Mouse (Mus musculus) bone marrow, adult 2 months (tissue): ENCODE results near the gene Dnm1. TPM values are rescaled to one million over a fixed set of nuclear protein-coding genes. Genes with fewer than 3 reads are reported as not detected.

Experiments
- H3K27ac ChIP-seq: fragments of 200-500 bp; 2 replicates; pipeline ENCODE4 v1.5.1; 2012; ENCODE audit warnings: low read depth, mild to moderate bottlenecking, control low read depth, inconsistent platforms, low read length; ENCODE audit not compliant: control insufficient read depth, poor library complexity, insufficient read depth
- H3K4me1 ChIP-seq: fragments of 200-500 bp; 2 replicates; pipeline ENCODE4 v1.6.1; 2011; ENCODE audit warnings: low read length; ENCODE audit not compliant: control insufficient read depth, insufficient read depth
- H3K4me3 ChIP-seq: fragments of 200-500 bp; replicated peaks from 2 replicates; pipeline ENCODE3; 2011; ENCODE audit warnings: mild to moderate bottlenecking, low read depth, low read length, control low read depth; ENCODE audit not compliant: control insufficient read depth
- CTCF ChIP-seq: fragments of 200-500 bp; IDR thresholded peaks from 2 replicates; pipeline ENCODE4 v1.5.1; 2011; ENCODE audit warnings: low read length, control low read depth; ENCODE audit not compliant: control insufficient read depth, insufficient read depth
- POLR2A ChIP-seq: fragments of 200-500 bp; IDR thresholded peaks from 2 replicates; pipeline ENCODE4 v1.6.1; 2011; ENCODE audit warnings: low read depth, mild to moderate bottlenecking, control low read depth, low read length, borderline replicate concordance; ENCODE audit not compliant: control insufficient read depth
- WGBS: fragments of 180-500 bp; shearing (Covaris S2); methylation state at CpG from one replicate; pipeline ENCODE4 v1.1.7; 2018; 5-methylcytosine and 5-hydroxymethylcytosine counted together
- polyA plus RNA-seq: library from polyadenylated mRNA; stranded (reverse); fragments of >200 nt; gene quantifications from 2 replicates; pipeline ENCODE4 v1.2.4, GENCODE M21; 2011; ENCODE audit warnings: low replicate concordance; ENCODE audit not compliant: missing spikeins, insufficient read depth, insufficient read length

Dnm1 gene
- polyA plus RNA-seq, 1 experiment = 1.9 TPM

GRCm38 (mm10) chr2:32295285-32295684 is 57.9 kb downstream of the Dnm1 start:
- Histone ChIP-seq H3K4me3 (no peak overlapping the region), H3K4me1 (no peaks in the 10 kb centered on the region; the same call in 1 of the 2 replicates), H3K27ac (no peak overlapping the region)
- WGBS = 82% methylated on average over 3 of the region's 3 CpGs
- no peak for TF ChIP-seq CTCF
- TF ChIP-seq POLR2A = no peak

- TF ChIP-seq CTCF = no peak
- no peaks in the 10 kb centered on the region; the same call in 1 of the 2 replicates for H3K4me1 ChIP-seq
- 90% methylated on average over 8 of the region's 8 CpGs for WGBS
- no peak overlapping the region for H3K27ac ChIP-seq
- H3K4me3 ChIP-seq = no peak overlapping the region
Observed at GRCm38 (mm10) chr2:32294348-32294747, 58.8 kb downstream of the Dnm1 start.

GRCm38 (mm10) chr2:32289578-32289977 is 63.6 kb downstream of the Dnm1 start:
- Histone ChIP-seq H3K27ac (no peak overlapping the region), H3K4me1 (no peaks in the 10 kb centered on the region; the same call in 1 of the 2 replicates), H3K4me3 (no peak overlapping the region)
- no peak for TF ChIP-seq POLR2A
- no peak for TF ChIP-seq CTCF

GRCm38 (mm10) chr2:32288371-32288931 is 64.7 kb downstream of the Dnm1 start:
- Histone ChIP-seq H3K27ac (peak overlapping the region; percentile 78), H3K4me3 (peak overlapping the region; percentile 80), H3K4me1 (no peaks in the 10 kb centered on the region; the same call in 1 of the 2 replicates)
- no peak for TF ChIP-seq POLR2A
- no peak for TF ChIP-seq CTCF
- WGBS = 1% methylated on average over 29 of the region's 29 CpGs

- H3K27ac ChIP-seq = peak within 1 kb of the TSS; percentile 78
- WGBS = under 1% methylated on average over 41 of the region's 41 CpGs
- TF ChIP-seq CTCF (no peak), POLR2A (peak; percentile 95)
- H3K4me1 ChIP-seq = no peaks in the 10 kb centered on the region; the same call in 1 of the 2 replicates
- H3K4me3 ChIP-seq = peak within 1 kb of the TSS; percentile 82
Observed at GRCm38 (mm10) chr2:32287923-32288367, 65.2 kb downstream of the Dnm1 start, which contains the start of gene Swi5. Swi5 (minus strand) TSS chr2:32288075.

GRCm38 (mm10) chr2:32287334-32287840 is 65.8 kb downstream of the Dnm1 start, which contains the start of gene Golga2:
Golga2 (plus strand) TSS chr2:32287384.
- no peak for TF ChIP-seq CTCF
- 1% methylated on average over 23 of the region's 23 CpGs for WGBS
- H3K27ac ChIP-seq = peak within 1 kb of the TSS; percentile 78
- H3K4me1 ChIP-seq = no peaks in the 10 kb centered on the region; the same call in 1 of the 2 replicates
- H3K4me3 ChIP-seq = peak within 1 kb of the TSS; percentile 82

GRCm38 (mm10) chr2:32283986-32284385 is 69.2 kb downstream of the Dnm1 start:
- H3K4me3 ChIP-seq = no peak overlapping the region
- WGBS = 71% methylated on average over 3 of the region's 3 CpGs
- TF ChIP-seq CTCF (no peak), POLR2A (no peak)

GRCm38 (mm10) chr2:32282727-32283126 is 70.4 kb downstream of the Dnm1 start:
- peak; percentile 90 for TF ChIP-seq CTCF
- no peak for TF ChIP-seq POLR2A
- Histone ChIP-seq H3K4me1 (no peaks in the 10 kb centered on the region; the same call in 1 of the 2 replicates), H3K4me3 (no peak overlapping the region), H3K27ac (no peak overlapping the region)
- WGBS = 63% methylated on average over 1 of the region's 1 CpGs

More at GRCm38 (mm10) chr2:32283986-32284385, 69.2 kb downstream of the Dnm1 start:
- Histone ChIP-seq H3K4me1 (no peaks in the 10 kb centered on the region; the same call in 1 of the 2 replicates), H3K27ac (no peak overlapping the region)

- Histone ChIP-seq H3K4me1 (no peaks in the 10 kb centered on the region; the same call in 1 of the 2 replicates), H3K27ac (no peak overlapping the region), H3K4me3 (no peak overlapping the region)
- TF ChIP-seq POLR2A (no peak), CTCF (no peak)
- 33% methylated on average over 2 of the region's 2 CpGs for WGBS
Observed at GRCm38 (mm10) chr2:32282289-32282688, 70.8 kb downstream of the Dnm1 start.
